Mouse (Mus musculus) stomach, embryonic 15.5 days (tissue): ENCODE results near the gene Lfng. TPM values are rescaled to one million over a fixed set of nuclear protein-coding genes. Genes with fewer than 3 reads are reported as not detected.
A peak's percentile ranks its signal among the peaks of the same experiment; 100 is the strongest.

Experiments
- ATAC-seq: fragments of 200-750 bp; cut with Nextera tagmentation; 2 replicates; pipeline ENCODE4 v1.8.0; 2017; ENCODE audit warnings: low read depth, moderate number of reproducible peaks, moderate TSS enrichment; ENCODE audit not compliant: insufficient read depth, low FRiP score
- H3K27ac ChIP-seq: fragments of 300-500 bp; sonication (generic); 2 replicates; pipeline ENCODE4 v1.5.1; 2015; ENCODE audit warnings: mild to moderate bottlenecking, inconsistent platforms
- H3K27me3 ChIP-seq: fragments of 300-500 bp; sonication (generic); replicated peaks from 2 replicates; pipeline ENCODE4 v1.6.1; 2015; ENCODE audit warnings: inconsistent platforms
- H3K36me3 ChIP-seq: fragments of 300-500 bp; sonication (generic); 2 replicates; pipeline ENCODE4 v1.6.1; 2015; ENCODE audit warnings: inconsistent platforms
- H3K4me1 ChIP-seq: fragments of 300-500 bp; sonication (generic); 2 replicates; pipeline ENCODE4 v1.6.1; 2015; ENCODE audit warnings: inconsistent platforms
- H3K4me2 ChIP-seq: fragments of 300-500 bp; sonication (generic); 2 replicates; pipeline ENCODE4 v1.6.1; 2015; ENCODE audit warnings: mild to moderate bottlenecking, inconsistent platforms
- H3K4me3 ChIP-seq: fragments of 300-500 bp; sonication (generic); replicated peaks from 2 replicates; pipeline ENCODE4 v1.5.1; 2015; ENCODE audit warnings: inconsistent platforms
- H3K9ac ChIP-seq: fragments of 300-500 bp; sonication (generic); 2 replicates; pipeline ENCODE4 v1.6.1; 2015; ENCODE audit warnings: inconsistent platforms
- H3K9me3 ChIP-seq: fragments of 300-500 bp; sonication (generic); 2 replicates; pipeline ENCODE4 v1.6.1; 2016; ENCODE audit warnings: inconsistent platforms
- WGBS: fragments of 180-500 bp; shearing (Covaris S2); methylation state at CpG from one replicate; pipeline ENCODE4 v1.1.7; 2015; 5-methylcytosine and 5-hydroxymethylcytosine counted together
- polyA plus RNA-seq: library from polyadenylated mRNA; unstranded; fragments of >200 nt; fragmentation: Nextera tagmentation; extraction: Ambion mirVana; gene quantifications from 2 replicates; pipeline ENCODE4 v1.2.1, GENCODE M21; 2015

Lfng gene
- polyA plus RNA-seq, 1 experiment from 2014 or later, result 24.5 TPM

- peaks cover 26% of the 10 kb centered on the region; the same call in 1 of the 2 replicates for H3K36me3 ChIP-seq
- peaks cover 5% of the 10 kb centered on the region for H3K4me1 ChIP-seq
- 64% methylated on average over 7 of the region's 7 CpGs for WGBS
- H3K9ac ChIP-seq, result no peak overlapping the region
- peak overlapping the region; percentile 16; the same call in 1 of the 2 replicates for H3K27ac ChIP-seq
- no peaks in the 10 kb centered on the region for H3K9me3 ChIP-seq
- ATAC-seq, result no peak
- no peak overlapping the region for H3K4me2 ChIP-seq
- H3K4me3 ChIP-seq, result no peak overlapping the region
- H3K27me3 ChIP-seq, result no peaks in the 10 kb centered on the region
These were observed 13.0 kb downstream of the Lfng start for GRCm38 (mm10) chr5:140619895-140620736.

- Histone ChIP-seq H3K4me1 (peaks cover 5% of the 10 kb centered on the region; the same call in 1 of the 2 replicates), H3K27me3 (no peaks in the 10 kb centered on the region), H3K9ac (no peak overlapping the region), H3K9me3 (no peaks in the 10 kb centered on the region), H3K36me3 (peaks cover 26% of the 10 kb centered on the region; the same call in 1 of the 2 replicates), H3K4me3 (no peak overlapping the region), H3K4me2 (no peak overlapping the region), H3K27ac (no peak overlapping the region)
- WGBS, result 62% methylated on average over 9 of the region's 9 CpGs
- ATAC-seq, result no peak
These were observed 14.0 kb downstream of the Lfng start for GRCm38 (mm10) chr5:140621092-140621491.

- Histone ChIP-seq H3K36me3 (peaks cover 26% of the 10 kb centered on the region; the same call in 1 of the 2 replicates), H3K4me3 (no peak overlapping the region), H3K9me3 (no peaks in the 10 kb centered on the region), H3K27ac (no peak overlapping the region; the same call in 1 of the 2 replicates), H3K4me1 (peaks cover 5% of the 10 kb centered on the region; the same call in 1 of the 2 replicates), H3K9ac (no peak overlapping the region), H3K27me3 (no peaks in the 10 kb centered on the region), H3K4me2 (no peak overlapping the region)
- no peak for ATAC-seq
- 71% methylated on average over 10 of the region's 10 CpGs for WGBS
These were observed 14.4 kb downstream of the Lfng start for GRCm38 (mm10) chr5:140621517-140621916.

GRCm38 (mm10) chr5:140622978-140623670 lies 16.0 kb downstream of the Lfng start:
- Histone ChIP-seq H3K9ac (no peak overlapping the region), H3K27ac (no peak overlapping the region), H3K4me2 (no peak overlapping the region), H3K9me3 (no peaks in the 10 kb centered on the region), H3K36me3 (peaks cover 40% of the 10 kb centered on the region), H3K27me3 (no peaks in the 10 kb centered on the region), H3K4me1 (peaks cover 5% of the 10 kb centered on the region; the same call in 1 of the 2 replicates), H3K4me3 (no peak overlapping the region)
- WGBS, result 93% methylated on average over 23 of the region's 23 CpGs
- ATAC-seq, result no peak

- no peak overlapping the region for H3K4me3 ChIP-seq
- H3K9me3 ChIP-seq, result no peaks in the 10 kb centered on the region
- WGBS, result 79% methylated on average over 4 of the region's 4 CpGs
- H3K4me2 ChIP-seq, result no peak overlapping the region
- peaks cover 5% of the 10 kb centered on the region; the same call in 1 of the 2 replicates for H3K4me1 ChIP-seq
- H3K27ac ChIP-seq, result no peak overlapping the region
- ATAC-seq, result no peak
- H3K9ac ChIP-seq, result no peak overlapping the region
- no peaks in the 10 kb centered on the region for H3K27me3 ChIP-seq
- peaks cover 47% of the 10 kb centered on the region for H3K36me3 ChIP-seq
These were observed 16.7 kb downstream of the Lfng start for GRCm38 (mm10) chr5:140623791-140624190.

- WGBS, result 87% methylated on average over 5 of the region's 5 CpGs
- Histone ChIP-seq H3K27me3 (no peaks in the 10 kb centered on the region), H3K36me3 (peaks cover 51% of the 10 kb centered on the region), H3K4me1 (peaks cover 5% of the 10 kb centered on the region; the same call in 1 of the 2 replicates), H3K9ac (no peak overlapping the region), H3K4me3 (no peak overlapping the region), H3K9me3 (no peaks in the 10 kb centered on the region), H3K27ac (no peak overlapping the region), H3K4me2 (no peak overlapping the region)
- no peak for ATAC-seq
These were observed 17.1 kb downstream of the Lfng start for GRCm38 (mm10) chr5:140624238-140624637.

GRCm38 (mm10) chr5:140624961-140625360 lies 17.8 kb downstream of the Lfng start:
- peaks cover 59% of the 10 kb centered on the region for H3K36me3 ChIP-seq
- no peaks in the 10 kb centered on the region for H3K9me3 ChIP-seq
- no peak overlapping the region for H3K4me3 ChIP-seq
- no peak for ATAC-seq
- H3K4me2 ChIP-seq, result no peak overlapping the region
- no peaks in the 10 kb centered on the region for H3K27me3 ChIP-seq
- 87% methylated on average over 13 of the region's 13 CpGs for WGBS
- H3K4me1 ChIP-seq, result peaks cover 5% of the 10 kb centered on the region; the same call in 1 of the 2 replicates
- no peak overlapping the region for H3K9ac ChIP-seq
- H3K27ac ChIP-seq, result no peak overlapping the region

GRCm38 (mm10) chr5:140627580-140627979 lies 20.5 kb downstream of the Lfng start:
- no peak for ATAC-seq
- Histone ChIP-seq H3K27ac (no peak overlapping the region), H3K9ac (no peak overlapping the region), H3K36me3 (peaks cover 71% of the 10 kb centered on the region), H3K9me3 (no peaks in the 10 kb centered on the region), H3K4me3 (no peak overlapping the region), H3K4me2 (no peak overlapping the region), H3K27me3 (no peaks in the 10 kb centered on the region), H3K4me1 (no peaks in the 10 kb centered on the region)
- WGBS, result 91% methylated on average over 5 of the region's 5 CpGs

GRCm38 (mm10) chr5:140628995-140629394 lies 21.9 kb downstream of the Lfng start:
- Histone ChIP-seq H3K27ac (no peak overlapping the region), H3K4me2 (no peak overlapping the region), H3K4me3 (no peak overlapping the region), H3K36me3 (peaks cover 71% of the 10 kb centered on the region), H3K9me3 (no peaks in the 10 kb centered on the region), H3K4me1 (no peaks in the 10 kb centered on the region), H3K27me3 (no peaks in the 10 kb centered on the region), H3K9ac (no peak overlapping the region)
- 81% methylated on average over 9 of the region's 9 CpGs for WGBS
- no peak for ATAC-seq

GRCm38 (mm10) chr5:140633432-140633831 lies 26.3 kb downstream of the Lfng start:
- H3K4me2 ChIP-seq, result no peak overlapping the region
- no peaks in the 10 kb centered on the region for H3K27me3 ChIP-seq
- peaks cover 80% of the 10 kb centered on the region for H3K36me3 ChIP-seq
- no peak overlapping the region for H3K9ac ChIP-seq
- H3K9me3 ChIP-seq, result no peaks in the 10 kb centered on the region
- H3K4me3 ChIP-seq, result no peak overlapping the region
- WGBS, result 87% methylated on average over 7 of the region's 7 CpGs
- H3K4me1 ChIP-seq, result no peaks in the 10 kb centered on the region
- no peak for ATAC-seq
- H3K27ac ChIP-seq, result no peak overlapping the region

- H3K36me3 ChIP-seq, result peaks cover 65% of the 10 kb centered on the region
- 93% methylated on average over 26 of the region's 26 CpGs for WGBS
These were observed 27.9 kb downstream of the Lfng start for GRCm38 (mm10) chr5:140634798-140635722.

More at GRCm38 (mm10) chr5:140634798-140635722, 27.9 kb downstream of the Lfng start:
- Histone ChIP-seq H3K27me3 (no peaks in the 10 kb centered on the region), H3K4me3 (no peak overlapping the region), H3K4me1 (no peaks in the 10 kb centered on the region), H3K9me3 (no peaks in the 10 kb centered on the region), H3K27ac (no peak overlapping the region), H3K4me2 (no peak overlapping the region), H3K9ac (no peak overlapping the region)
- ATAC-seq, result no peak
